Mouse (Mus musculus) lung, embryonic 16.5 days (tissue): ENCODE results near the gene Rnase10. TPM values are rescaled to one million over a fixed set of nuclear protein-coding genes. Genes with fewer than 3 reads are reported as not detected.
"Not testable (repeated sequence)": the region's sequence is repeated elsewhere in the genome, so short reads cannot be mapped to it uniquely, and the experiment has no call there.

Experiments used
- ATAC-seq: fragments of 200-750 bp; cut with Nextera tagmentation; 2 replicates; pipeline ENCODE4 v1.8.0; 2017; ENCODE audit warnings: low read depth, mild to moderate bottlenecking, moderate library complexity
- H3K27ac ChIP-seq: fragments of 300-500 bp; sonication (generic); 2 replicates; pipeline ENCODE4 v1.5.1; 2014; ENCODE audit warnings: mild to moderate bottlenecking, control low read depth, low read length
- H3K27me3 ChIP-seq: fragments of 300-500 bp; sonication (generic); 2 replicates; pipeline ENCODE4 v1.6.1; 2014; ENCODE audit warnings: low read depth, low read length, mixed read lengths; ENCODE audit not compliant: control insufficient read depth, insufficient read depth
- H3K36me3 ChIP-seq: fragments of 300-500 bp; sonication (generic); 2 replicates; pipeline ENCODE4 v1.6.1; 2014; ENCODE audit warnings: low read length; ENCODE audit not compliant: control insufficient read depth, insufficient read depth
- H3K4me1 ChIP-seq: fragments of 300-500 bp; sonication (generic); replicated peaks from 2 replicates; pipeline ENCODE4 v1.6.1; 2014; ENCODE audit warnings: low read length, mixed read lengths; ENCODE audit not compliant: control insufficient read depth, insufficient read depth
- H3K4me2 ChIP-seq: fragments of 300-500 bp; sonication (generic); 2 replicates; pipeline ENCODE4 v1.6.1; 2014; ENCODE audit warnings: low read depth, low read length, control low read depth
- H3K4me3 ChIP-seq: fragments of 300-500 bp; sonication (generic); 2 replicates; pipeline ENCODE4 v1.5.1; 2014; ENCODE audit warnings: mild to moderate bottlenecking, low read length, control low read depth
- H3K9ac ChIP-seq: fragments of 300-500 bp; sonication (generic); 2 replicates; pipeline ENCODE4 v1.6.1; 2014; ENCODE audit warnings: low read length, control low read depth
- H3K9me3 ChIP-seq: fragments of 300-500 bp; sonication (generic); 2 replicates; pipeline ENCODE4 v1.6.1; 2016; ENCODE audit warnings: low read length; ENCODE audit not compliant: control insufficient read depth
- WGBS: fragments of 180-500 bp; shearing (Covaris S2); extraction: QIAGEN DNeasy Blood & Tissue Kit; methylation state at CpG from one replicate; pipeline ENCODE4 v1.1.7; 2014; 5-methylcytosine and 5-hydroxymethylcytosine counted together
- polyA plus RNA-seq: library from polyadenylated mRNA; unstranded; fragments of >200 nt; fragmentation: Nextera tagmentation; extraction: Ambion mirVana; gene quantifications from 2 replicates; pipeline ENCODE4 v1.2.1, GENCODE M21; 2015

Gene Rnase10
- polyA plus RNA-seq = 0.26 and 0.31 TPM in 2 replicates

DNA sequence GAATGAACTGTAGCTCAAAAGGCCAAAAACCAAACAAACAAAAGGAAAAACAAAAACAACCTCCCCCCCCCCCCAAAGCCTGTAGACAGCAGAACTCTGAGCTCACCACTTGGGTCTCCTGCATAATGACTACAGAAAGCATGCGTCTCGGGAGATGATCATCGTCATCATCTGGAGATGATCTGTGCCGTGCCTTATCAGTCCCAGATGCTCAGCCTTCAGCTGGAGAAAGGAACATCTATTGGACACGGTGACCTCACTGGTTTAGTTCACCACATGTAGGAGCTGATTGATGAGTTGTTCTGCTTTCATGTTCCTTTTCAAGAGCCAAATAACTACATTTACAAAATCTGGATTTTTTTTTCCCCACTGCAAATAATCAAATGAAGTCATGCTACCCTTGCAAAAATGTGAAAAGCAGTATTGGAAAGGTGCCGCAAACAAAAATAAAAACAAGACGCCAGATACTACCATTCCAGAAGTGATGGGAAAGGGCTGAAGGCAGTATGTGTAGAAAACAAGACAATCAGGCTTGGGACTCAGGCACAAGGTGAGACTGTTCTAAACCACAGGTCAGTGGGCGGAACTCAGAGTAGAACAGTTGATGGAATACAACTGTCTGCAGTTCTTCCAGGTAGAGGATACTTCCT lies at the start of gene Rnase10:
Gene Rnase10, plus strand, starts transcription at position 600 of the 650 bp plus-strand sequence.
- peak within 1 kb of the TSS; percentile 27 for H3K4me2 ChIP-seq
- no peaks in the 10 kb centered on the region for H3K27me3 ChIP-seq
- H3K4me3 ChIP-seq = no peak within 1 kb of the TSS
- no peak for ATAC-seq
- H3K27ac ChIP-seq = peak within 1 kb of the TSS; percentile 98
- 72% methylated on average over 8 of the region's 8 CpGs for WGBS
- peak within 1 kb of the TSS; percentile 41 for H3K9ac ChIP-seq
- H3K36me3 ChIP-seq = no peaks in the 10 kb centered on the region
- H3K9me3 ChIP-seq = no peaks in the 10 kb centered on the region
- H3K4me1 ChIP-seq = peaks cover 16% of the 10 kb centered on the region

DNA sequence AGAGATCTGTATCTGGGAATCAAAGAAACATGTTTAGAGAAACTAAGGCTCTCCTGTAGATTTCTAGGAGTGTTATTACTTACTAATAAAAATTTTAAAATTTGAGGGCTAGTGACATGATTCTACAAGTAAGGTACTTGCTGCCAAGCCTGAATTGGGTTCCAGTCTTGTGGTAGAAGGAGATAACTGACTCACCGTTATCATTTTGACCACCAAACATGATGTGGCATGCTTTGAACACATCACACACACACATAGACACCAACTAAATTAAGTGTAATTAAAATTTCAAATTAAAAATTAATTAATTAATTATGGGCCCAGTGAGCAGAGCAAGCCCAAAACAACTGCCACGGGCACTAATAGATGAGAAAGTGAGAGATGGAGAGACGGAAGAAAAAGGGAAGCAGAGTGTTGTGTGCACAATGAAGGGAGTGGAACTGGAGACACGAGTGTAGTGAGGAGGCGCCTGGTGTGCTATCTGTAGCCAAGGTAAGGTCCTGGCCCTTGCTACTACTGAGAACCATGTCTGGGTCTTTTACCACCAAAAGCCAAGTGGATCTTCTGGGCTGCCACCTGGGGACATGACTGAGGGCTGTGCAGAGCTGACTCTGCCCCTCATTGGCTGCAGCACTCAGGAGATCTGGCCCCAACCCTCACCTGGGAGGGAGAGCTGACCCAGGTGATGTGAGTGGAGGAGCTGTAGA lies 49.1 kb upstream of the Rnase10 start:
- 84% methylated on average over 5 of the region's 5 CpGs for WGBS
- H3K9me3 ChIP-seq, ATAC-seq, H3K9ac ChIP-seq, H3K27ac ChIP-seq, H3K27me3 ChIP-seq, H3K4me3 ChIP-seq, H3K4me1 ChIP-seq, H3K36me3 ChIP-seq, H3K4me2 ChIP-seq: not testable (repeated sequence)

DNA sequence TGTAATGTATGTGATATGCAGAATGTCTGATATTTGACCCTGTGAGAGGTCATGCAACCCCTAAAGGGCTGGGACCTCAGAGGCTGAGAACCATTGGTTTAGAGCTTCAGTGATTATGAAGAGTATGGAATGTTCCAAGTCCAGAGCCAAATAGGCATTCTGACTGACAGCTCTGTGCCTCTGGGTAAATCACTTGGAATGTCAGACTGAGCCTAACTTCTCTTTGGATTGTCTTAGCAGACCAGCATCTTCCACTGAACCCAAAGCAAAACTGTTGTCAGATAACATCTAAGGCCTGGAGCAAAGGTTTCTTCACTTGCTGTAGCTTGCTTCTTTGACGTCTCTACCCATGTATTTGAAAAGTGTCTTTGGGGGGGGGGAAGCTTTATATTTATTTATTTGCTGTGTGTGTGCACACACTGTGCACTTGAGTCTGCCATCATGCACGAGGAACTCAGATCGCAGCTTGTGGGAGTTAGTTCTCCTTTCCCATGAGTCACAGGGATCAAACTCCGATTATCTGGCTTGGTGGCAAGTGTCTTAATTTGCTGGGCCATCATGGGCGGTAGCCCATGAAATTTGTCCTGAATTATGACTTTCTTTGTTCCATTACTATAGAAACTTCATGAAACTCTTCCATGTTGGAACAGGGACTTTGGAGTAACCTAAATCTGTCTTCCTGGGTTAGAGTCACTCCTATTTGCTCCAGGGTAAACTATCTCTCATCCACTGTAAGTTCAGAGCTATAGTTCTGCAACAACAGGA lies 39.2 kb upstream of the Rnase10 start:
- Histone ChIP-seq H3K9ac (no peak overlapping the region), H3K27me3 (no peaks in the 10 kb centered on the region), H3K4me3 (no peak overlapping the region), H3K4me1 (no peaks in the 10 kb centered on the region), H3K27ac (no peak overlapping the region), H3K4me2 (no peak overlapping the region), H3K9me3 (no peaks in the 10 kb centered on the region), H3K36me3 (no peaks in the 10 kb centered on the region)
- WGBS = 85% methylated on average over 5 of the region's 5 CpGs
- ATAC-seq = no peak

DNA sequence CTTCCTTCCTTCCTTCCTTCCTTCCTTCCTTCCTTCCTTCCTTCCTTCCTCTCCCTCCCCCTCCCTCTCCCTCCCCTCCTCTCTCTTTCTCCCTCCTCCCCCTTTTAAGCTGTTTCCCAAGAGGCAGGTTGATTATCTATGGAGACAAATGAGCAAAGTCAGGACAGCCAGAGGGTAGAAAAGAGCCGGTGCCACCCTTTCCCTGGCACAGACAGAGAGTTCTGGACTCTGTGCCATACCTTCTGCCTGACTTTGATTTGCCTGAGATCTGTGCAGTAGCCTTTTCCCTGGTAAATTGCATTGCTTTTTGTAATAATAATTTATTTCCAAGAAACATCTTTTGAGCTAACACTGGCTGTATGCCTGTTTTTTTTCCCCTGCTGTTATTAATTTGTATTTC lies 38.5 kb upstream of the Rnase10 start:
- 26% methylated on average over 1 of the region's 1 CpGs for WGBS
- H3K36me3 ChIP-seq = no peaks in the 10 kb centered on the region
- no peak for ATAC-seq
- no peaks in the 10 kb centered on the region for H3K9me3 ChIP-seq
- H3K27ac ChIP-seq = no peak overlapping the region
- no peak overlapping the region for H3K4me3 ChIP-seq
- H3K4me2 ChIP-seq = no peak overlapping the region
- no peak overlapping the region for H3K9ac ChIP-seq
- no peaks in the 10 kb centered on the region for H3K4me1 ChIP-seq
- no peaks in the 10 kb centered on the region for H3K27me3 ChIP-seq

DNA sequence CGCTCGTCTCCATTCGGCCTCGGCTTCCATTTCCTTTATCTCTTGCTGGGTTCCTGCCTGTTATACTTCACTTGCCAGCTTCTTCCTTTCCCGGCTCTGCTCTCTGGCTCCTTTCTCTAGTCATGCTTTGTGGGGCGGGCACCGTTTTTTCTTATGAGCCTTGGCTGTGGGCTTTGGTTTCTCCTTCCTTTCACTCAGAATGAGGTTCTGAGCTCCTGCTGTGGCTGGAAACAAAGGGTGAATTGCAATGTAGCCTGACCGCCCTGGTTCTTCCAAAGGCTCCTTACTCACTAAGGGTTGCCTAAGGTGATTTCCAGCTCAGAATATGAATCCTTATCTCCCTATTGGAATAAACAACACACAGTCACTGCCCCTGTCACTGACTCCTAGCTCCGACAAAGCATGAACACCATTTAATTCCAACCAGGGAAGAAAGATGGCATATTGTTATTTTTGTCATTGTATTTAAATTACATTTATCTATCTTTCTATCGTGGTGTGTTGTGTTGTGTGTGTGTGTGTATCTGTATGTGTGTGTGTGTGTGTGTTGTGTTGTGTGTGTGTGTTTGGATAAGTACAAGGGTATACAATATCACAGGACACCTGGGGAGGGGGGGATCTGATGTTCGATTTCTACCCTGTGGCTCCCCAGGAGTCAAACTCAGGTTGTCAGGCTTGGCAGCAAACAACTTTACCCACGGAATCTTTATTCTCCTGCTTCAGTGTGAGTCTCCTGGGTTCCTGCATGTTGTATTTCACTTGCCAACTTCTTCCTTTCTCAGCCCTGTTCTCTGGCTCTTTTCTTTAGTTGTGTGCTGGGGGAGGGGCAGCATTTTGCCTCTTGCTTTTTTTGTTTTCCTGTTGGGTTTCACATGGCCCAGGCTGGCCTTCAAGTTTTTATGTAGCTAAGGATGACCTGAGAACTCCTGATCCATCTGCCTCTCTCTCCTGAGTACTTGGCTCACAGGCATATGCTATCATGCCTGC lies 37.7 kb upstream of the Rnase10 start:
- H3K9ac ChIP-seq = no peak overlapping the region
- no peak overlapping the region for H3K4me2 ChIP-seq
- no peak overlapping the region for H3K4me3 ChIP-seq
- H3K36me3 ChIP-seq = no peaks in the 10 kb centered on the region
- H3K27ac ChIP-seq = no peak overlapping the region
- H3K27me3 ChIP-seq = no peaks in the 10 kb centered on the region
- no peaks in the 10 kb centered on the region for H3K4me1 ChIP-seq
- 37% methylated on average over 12 of the region's 12 CpGs for WGBS
- ATAC-seq = no peak
- no peaks in the 10 kb centered on the region for H3K9me3 ChIP-seq

DNA sequence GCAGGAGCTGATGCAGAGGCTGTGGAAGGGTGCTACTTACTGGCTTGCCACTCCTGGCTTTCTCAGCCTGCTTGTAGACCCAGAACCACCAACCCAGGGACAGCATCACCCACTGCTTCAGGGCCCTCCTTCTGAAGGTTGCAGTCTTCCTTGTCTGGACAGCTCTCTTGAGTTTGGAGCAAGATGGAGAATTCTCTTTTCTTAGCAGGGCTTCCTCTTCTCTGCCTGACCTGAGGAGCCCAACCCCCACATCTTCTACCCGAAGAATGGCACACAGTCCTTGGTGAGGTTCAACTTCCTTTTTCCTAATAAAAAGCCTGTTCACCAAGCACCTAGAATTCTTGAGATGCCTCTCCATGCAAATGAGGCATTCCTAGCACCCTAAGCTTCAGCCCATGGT lies 36.7 kb upstream of the Rnase10 start:
- no peaks in the 10 kb centered on the region for H3K4me1 ChIP-seq
- ATAC-seq = no peak

DNA sequence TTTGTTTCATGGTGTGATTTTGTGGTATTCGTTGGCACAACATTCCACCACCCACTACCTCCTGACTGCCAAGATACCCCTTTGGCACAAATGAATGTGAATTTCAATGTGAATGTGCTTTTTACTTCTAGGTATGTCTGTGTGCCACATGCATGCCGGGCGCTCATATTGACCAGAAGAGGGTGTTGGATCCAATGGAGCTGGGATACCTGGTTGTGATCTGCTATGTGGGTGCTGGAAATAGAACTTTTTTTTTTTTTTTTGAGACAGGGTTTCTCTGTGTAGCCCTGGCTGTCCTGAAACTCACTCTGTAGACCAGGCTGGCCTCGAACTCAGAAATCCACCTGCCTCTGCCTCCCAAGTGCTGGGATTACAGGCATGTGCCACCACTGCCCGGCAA lies 34.5 kb upstream of the Rnase10 start:
- WGBS = 87% methylated on average over 5 of the region's 5 CpGs
- H3K4me2 ChIP-seq = not testable (repeated sequence)

More for the DNA sequence above, 36.7 kb upstream of the Rnase10 start:
- Histone ChIP-seq H3K9ac (no peak overlapping the region), H3K4me3 (no peak overlapping the region), H3K4me2 (no peak overlapping the region), H3K9me3 (no peaks in the 10 kb centered on the region), H3K27me3 (no peaks in the 10 kb centered on the region), H3K27ac (no peak overlapping the region), H3K36me3 (no peaks in the 10 kb centered on the region)
- 41% methylated on average over 1 of the region's 1 CpGs for WGBS

DNA sequence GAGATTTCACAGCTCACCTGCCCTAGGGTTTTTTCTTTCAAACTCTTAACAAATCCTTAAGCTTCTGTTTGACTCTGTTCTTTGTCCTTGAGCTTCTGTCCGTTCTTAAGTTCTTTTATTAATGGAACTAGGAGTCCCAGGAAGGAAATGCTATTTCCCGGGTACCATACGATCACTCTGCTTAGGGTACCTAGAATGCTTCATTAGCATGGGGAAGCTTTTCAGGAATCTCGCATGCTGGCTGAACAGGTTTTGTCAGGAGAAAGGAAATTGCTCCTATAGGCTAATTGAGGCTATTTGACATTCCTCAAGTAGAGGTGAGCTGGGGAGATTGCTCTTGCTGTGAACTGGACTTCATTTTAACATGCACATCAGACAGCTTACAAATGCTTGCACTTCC lies 33.9 kb upstream of the Rnase10 start:
- Histone ChIP-seq H3K9ac (no peak overlapping the region), H3K27ac (no peak overlapping the region), H3K9me3 (no peaks in the 10 kb centered on the region), H3K4me1 (no peaks in the 10 kb centered on the region), H3K4me2 (no peak overlapping the region), H3K36me3 (no peaks in the 10 kb centered on the region), H3K27me3 (no peaks in the 10 kb centered on the region), H3K4me3 (no peak overlapping the region)
- ATAC-seq = no peak; the same call in 1 of the 2 replicates
- WGBS = 31% methylated on average over 4 of the region's 4 CpGs

More for the DNA sequence above, 34.5 kb upstream of the Rnase10 start:
- not testable (repeated sequence) for H3K27me3 ChIP-seq, H3K9me3 ChIP-seq, H3K4me1 ChIP-seq, H3K27ac ChIP-seq, ATAC-seq, H3K9ac ChIP-seq, H3K4me3 ChIP-seq, H3K36me3 ChIP-seq
